26 mouse cellular contexts compared by ENCODE assay signal in genomic region chr3:102345291-102345690, GRCm38 (mm10).
DNase-seq lines count a peak whose midpoint lies in the region; ATAC-seq and TF ChIP-seq lines count a peak whose summit lies in the region.
"Had no signal": no experiment of that assay in that cellular context is flagged by ENCODE, and none has a peak within 500 bp of the region (broad histone marks: within the 10 kb centered on the region; RNA-seq: fewer than 3 reads in every experiment).

No protein-coding gene starts in this region.

- H3K9me3 ChIP-seq in kidney, embryonic 16.5 days (ENCODE audit: low read length) = no peaks in the 10 kb centered on the region
- H3K9me3 ChIP-seq in forebrain, embryonic 14.5 days (replicated peaks; ENCODE audit: control insufficient read depth, low read length) = no peaks in the 10 kb centered on the region
- H3K9me3 ChIP-seq: hindbrain, embryonic 13.5 days; liver, embryonic 13.5 days; midbrain, embryonic 10.5 days; neural tube, embryonic 12.5 days had no signal

- ATAC-seq in kidney, embryonic 16.5 days (ENCODE audit: low FRiP score, low TSS enrichment) = no peak
- ATAC-seq in forebrain, embryonic 14.5 days = no peak
- ATAC-seq: forebrain, postnatal 0 days had no signal

- H3K4me3 ChIP-seq in kidney, adult 2 months (ENCODE audit: insufficient read depth, low read depth, low read length) = no peak overlapping the region
- H3K4me3 ChIP-seq in kidney, embryonic 16.5 days (ENCODE audit: low read length) = no peak overlapping the region
- no peak overlapping the region for H3K4me3 ChIP-seq in forebrain, embryonic 14.5 days (ENCODE audit: low read depth, low read length)
- H3K4me3 ChIP-seq: erythroblast, embryonic 14.5 days; hindbrain, embryonic 13.5 days; layer of hippocampus, adult 2 months; left cerebral cortex, adult 2 months; liver, embryonic 13.5 days; midbrain, embryonic 10.5 days; myocyte; neural tube, embryonic 12.5 days had no signal

- no peak for TF ChIP-seq CTCF in kidney, adult 2 months (conservative IDR thresholded peaks at IDR 0.05; ENCODE audit: insufficient read depth, insufficient read length, low read depth, low read length)

- H3K27me3 ChIP-seq in kidney, adult 2 months (replicated peaks; ENCODE audit: control insufficient read depth, insufficient read depth, low read length) = no peaks in the 10 kb centered on the region
- no peaks in the 10 kb centered on the region; the same call in 1 of the 2 replicates for H3K27me3 ChIP-seq in kidney, embryonic 16.5 days (ENCODE audit: insufficient read depth, low read length)
- H3K27me3 ChIP-seq in forebrain, embryonic 14.5 days (replicated peaks; ENCODE audit: control insufficient read depth, insufficient read depth, low read length) = no peaks in the 10 kb centered on the region
- H3K27me3 ChIP-seq: CH12.LX; liver, embryonic 13.5 days had no signal

- peak; percentile 11 for DNase-seq in adrenal gland, postnatal 14 days
- DNase-seq in adrenal gland, adult (ENCODE audit: inconsistent age in 2 of 2, low spot score in 1 of 2) = no peak
- DNase-seq in kidney, adult 2 months = peak; percentile 8
- DNase-seq in kidney, adult 8-10 months = no peak
- DNase-seq in kidney, postnatal 36 days = peak; percentile 23 to 36
- peak; percentile 37 for DNase-seq in NIH3T3 (ENCODE audit: low read depth)
- DNase-seq in forebrain, embryonic 14.5 days (ENCODE audit: low spot score) = no peak
- DNase-seq: adrenal gland, postnatal 10 days; cerebellum, adult 11-12 months; cerebellum, adult 9-11 months; forebrain, postnatal 0 days; heart, postnatal 36 days; left cerebral cortex, postnatal 4 days; liver, embryonic 13.5 days; lung, adult 2 months; lung, postnatal 14 days had no signal

- no peak overlapping the region for H3K27ac ChIP-seq in kidney, adult 2 months (ENCODE audit: insufficient read depth, low read depth, low read length)
- no peak overlapping the region for H3K27ac ChIP-seq in kidney, embryonic 16.5 days (ENCODE audit: low read length)
- H3K27ac ChIP-seq in forebrain, embryonic 14.5 days (ENCODE audit: low read depth, low read length) = no peak overlapping the region
- H3K27ac ChIP-seq: hindbrain, embryonic 13.5 days; kidney, postnatal 0 days; layer of hippocampus, adult 2 months; left cerebral cortex, adult 2 months; liver, embryonic 13.5 days; midbrain, embryonic 10.5 days; neural tube, embryonic 12.5 days had no signal

- 21% methylated on average over 5 of the region's 5 CpGs for WGBS in kidney, adult 2 months
- WGBS in kidney, embryonic 16.5 days = 33% methylated on average over 5 of the region's 5 CpGs
- 53% methylated on average over 5 of the region's 5 CpGs for WGBS in forebrain, embryonic 14.5 days

- H3K9ac ChIP-seq in kidney, embryonic 16.5 days (replicated peaks; ENCODE audit: low read length) = no peak overlapping the region
- no peak overlapping the region for H3K9ac ChIP-seq in forebrain, embryonic 14.5 days (ENCODE audit: low read length)
- H3K9ac ChIP-seq: forebrain, postnatal 0 days; hindbrain, embryonic 13.5 days; liver, embryonic 13.5 days; neural tube, embryonic 12.5 days had no signal

- H3K36me3 ChIP-seq in kidney, adult 2 months (ENCODE audit: control insufficient read depth, insufficient read depth, low read length) = no peaks in the 10 kb centered on the region
- no peaks in the 10 kb centered on the region for H3K36me3 ChIP-seq in kidney, embryonic 16.5 days (ENCODE audit: insufficient read depth, low read length)
- no peaks in the 10 kb centered on the region for H3K36me3 ChIP-seq in forebrain, embryonic 14.5 days (ENCODE audit: control insufficient read depth, insufficient read depth, low read length)
- H3K36me3 ChIP-seq: hindbrain, embryonic 13.5 days; liver, embryonic 13.5 days; midbrain, embryonic 10.5 days; neural tube, embryonic 12.5 days had no signal

- no peak overlapping the region for H3K4me2 ChIP-seq in kidney, embryonic 16.5 days (replicated peaks; ENCODE audit: low read depth, low read length)
- no peak overlapping the region for H3K4me2 ChIP-seq in forebrain, embryonic 14.5 days (ENCODE audit: low read length)
- H3K4me2 ChIP-seq: hindbrain, embryonic 13.5 days; liver, embryonic 13.5 days; neural tube, embryonic 12.5 days had no signal

- no peak for TF ChIP-seq POLR2A in kidney, adult 2 months (IDR thresholded peaks at IDR 0.05; ENCODE audit: low read depth, low read length)

- H3K4me1 ChIP-seq in kidney, adult 2 months (ENCODE audit: control insufficient read depth, insufficient read depth, low read length) = no peaks in the 10 kb centered on the region
- no peaks in the 10 kb centered on the region for H3K4me1 ChIP-seq in kidney, embryonic 16.5 days (ENCODE audit: insufficient read depth, low read length)
- no peaks in the 10 kb centered on the region for H3K4me1 ChIP-seq in forebrain, embryonic 14.5 days (ENCODE audit: control insufficient read depth, insufficient read depth, low read length)
- H3K4me1 ChIP-seq: hindbrain, embryonic 13.5 days; liver, embryonic 13.5 days; midbrain, embryonic 10.5 days; neural tube, embryonic 12.5 days had no signal

Comparison
In these comparisons a context has a peak if more than half of its experiments do, and no peak if none do; other contexts are left out.
1. DNase-seq: peak in adrenal gland, postnatal 14 days (single experiment), kidney, adult 2 months (single experiment), kidney, postnatal 36 days (2 of 2) and NIH3T3 (single experiment); none in adrenal gland, adult (0 of 2), kidney, adult 8-10 months (0 of 2) and forebrain, embryonic 14.5 days (single experiment).